Mouse (Mus musculus) CH12.LX (cell line): ENCODE measurements around the gene Rassf2. TPM values are rescaled to one million over a fixed set of nuclear protein-coding genes. Genes with fewer than 3 reads are reported as not detected.

ENCODE experiments used
- DNase-seq: peaks from one replicate; pipeline ENCODE4 v3.0.0-alpha.2; 2013; ENCODE audit errors: extremely low read depth
- H3K27ac ChIP-seq: 2 replicates; pipeline ENCODE4 v1.5.1; 2012; ENCODE audit warnings: low read depth, mild to moderate bottlenecking, control low read depth, moderate library complexity; ENCODE audit not compliant: insufficient read depth
- H3K27me3 ChIP-seq: replicated peaks from 2 replicates; pipeline ENCODE3; 2012; ENCODE audit warnings: inconsistent platforms
- H3K36me3 ChIP-seq, 2 experiments: replicated peaks in 1 of 2; 2 replicates each; pipeline versions ENCODE3 to v1.6.1; 2012; ENCODE audit warnings: inconsistent platforms in 1 of 2, low read length in 1 of 2, mild to moderate bottlenecking in 1 of 2, mixed read lengths in 1 of 2, moderate library complexity in 1 of 2; ENCODE audit not compliant: control insufficient read depth in 1 of 2, insufficient read depth in 1 of 2
- H3K4me1 ChIP-seq, 2 experiments: 2 replicates each; pipeline ENCODE4 v1.6.1; 2012; ENCODE audit warnings: inconsistent platforms in 1 of 2, moderate library complexity in 1 of 2; ENCODE audit not compliant: insufficient read depth in 2 of 2, control insufficient read depth in 1 of 2
- H3K4me2 ChIP-seq: 2 replicates; pipeline ENCODE4 v1.6.1; 2012; ENCODE audit warnings: low read depth, mild to moderate bottlenecking, control low read depth; ENCODE audit not compliant: poor library complexity, insufficient read depth, severe bottlenecking
- H3K4me3 ChIP-seq, 3 experiments: fragments of 150-350 bp in 1 of 3; sonication (generic) in 1 of 3; replicated peaks in 1 of 3; 2 replicates each; pipeline versions ENCODE3 to v1.5.1; 2011 to 2012; ENCODE audit warnings: low read depth in 2 of 3, low read length in 2 of 3, mild to moderate bottlenecking in 2 of 3, moderate library complexity in 2 of 3, control low read depth in 1 of 3, improper control_type of control experiment in 1 of 3, inconsistent platforms in 1 of 3, mixed read lengths in 1 of 3; ENCODE audit not compliant: poor library complexity in 1 of 3
- H3K79me2 ChIP-seq: replicated peaks from 2 replicates; pipeline ENCODE4 v1.6.1; 2012; ENCODE audit warnings: mild to moderate bottlenecking, moderate library complexity; ENCODE audit not compliant: control insufficient read depth, poor library complexity, insufficient read depth, severe bottlenecking; ENCODE audit errors: extremely low read depth
- H3K9ac ChIP-seq: 2 replicates; pipeline ENCODE4 v1.6.1; 2012; ENCODE audit warnings: low read depth, mild to moderate bottlenecking, control low read depth, moderate library complexity; ENCODE audit not compliant: insufficient read depth
- H3K9me3 ChIP-seq: replicated peaks from 2 replicates; pipeline ENCODE3; 2012; ENCODE audit warnings: low read length, inconsistent platforms, mixed read lengths
- BHLHE40 ChIP-seq: IDR thresholded peaks from 2 replicates; pipeline ENCODE4 v1.6.1; 2011; ENCODE audit warnings: mild to moderate bottlenecking, low read depth, low read length, improper control_type of control experiment
- CHD1 ChIP-seq: IDR thresholded peaks from 2 replicates; pipeline ENCODE4 v1.6.1; 2012; ENCODE audit warnings: low read depth, low read length, improper control_type of control experiment, inconsistent platforms
- CHD2 ChIP-seq: IDR thresholded peaks from 2 replicates; pipeline ENCODE4 v1.6.1; 2011; ENCODE audit warnings: low read length, improper control_type of control experiment
- CTCF ChIP-seq, 2 experiments: IDR thresholded peaks in 1 of 2; conservative IDR thresholded peaks in 1 of 2; 2 replicates each; pipeline ENCODE4 v1.5.1; 2011 to 2012; ENCODE audit warnings: low read depth in 2 of 2, low read length in 2 of 2, improper control_type of control experiment in 1 of 2, inconsistent platforms in 1 of 2, mild to moderate bottlenecking in 1 of 2, moderate library complexity in 1 of 2
- ELF1 ChIP-seq: IDR thresholded peaks from 2 replicates; pipeline ENCODE4 v1.6.1; 2014; ENCODE audit warnings: low read depth, mild to moderate bottlenecking, inconsistent platforms, low read length, improper control_type of control experiment
- IRF4 ChIP-seq: IDR thresholded peaks from 2 replicates; pipeline ENCODE4 v1.6.1; 2014; ENCODE audit warnings: low read depth, mild to moderate bottlenecking, inconsistent platforms, low read length, improper control_type of control experiment
- JUND ChIP-seq: conservative IDR thresholded peaks from 2 replicates; pipeline ENCODE4 v1.6.1; 2011; ENCODE audit warnings: low read depth, low read length, improper control_type of control experiment
- KAT2A ChIP-seq: IDR thresholded peaks from 2 replicates; pipeline ENCODE4 v1.6.1; 2012; ENCODE audit warnings: low read length, improper control_type of control experiment, inconsistent platforms; ENCODE audit not compliant: insufficient replicate concordance
- MAFK ChIP-seq: IDR thresholded peaks from 2 replicates; pipeline ENCODE4 v1.6.1; 2011; ENCODE audit warnings: low read length, improper control_type of control experiment; ENCODE audit not compliant: insufficient replicate concordance
- MAX ChIP-seq: IDR thresholded peaks from 2 replicates; pipeline ENCODE4 v1.6.1; 2011; ENCODE audit warnings: low read length, improper control_type of control experiment
- PAX5 ChIP-seq: IDR thresholded peaks from 2 replicates; pipeline ENCODE4 v1.6.1; 2012; ENCODE audit warnings: low read length, inconsistent platforms, mixed read lengths
- POLR2A ChIP-seq: IDR thresholded peaks from 2 replicates; pipeline ENCODE4 v1.6.1; 2011; ENCODE audit warnings: low read depth, mild to moderate bottlenecking, improper control_type of control experiment, low read length
- POLR2AphosphoS2 ChIP-seq: IDR thresholded peaks from 2 replicates; pipeline ENCODE4 v1.6.1; 2011; ENCODE audit warnings: low read depth, low read length, improper control_type of control experiment
- RAD21 ChIP-seq: IDR thresholded peaks from 2 replicates; pipeline ENCODE4 v1.6.1; 2011; ENCODE audit warnings: low read depth, mild to moderate bottlenecking, low read length, improper control_type of control experiment, moderate library complexity
- RCOR1 ChIP-seq: conservative IDR thresholded peaks from 2 replicates; pipeline ENCODE4 v1.6.1; 2012; ENCODE audit warnings: low read depth, mild to moderate bottlenecking, inconsistent platforms, low read length, improper control_type of control experiment
- TCF12 ChIP-seq: IDR thresholded peaks from 2 replicates; pipeline ENCODE4 v1.6.1; 2014; ENCODE audit warnings: low read depth, mild to moderate bottlenecking, inconsistent platforms, low read length, improper control_type of control experiment
- UBTF ChIP-seq: IDR thresholded peaks from 2 replicates; pipeline ENCODE4 v1.6.1; 2012; ENCODE audit warnings: low read depth, mild to moderate bottlenecking, inconsistent platforms, low read length, improper control_type of control experiment, moderate library complexity
- USF2 ChIP-seq: conservative IDR thresholded peaks from 2 replicates; pipeline ENCODE4 v1.6.1; 2011; ENCODE audit warnings: low read depth, low read length, improper control_type of control experiment
- ZC3H11A ChIP-seq: IDR thresholded peaks from 2 replicates; pipeline ENCODE4 v1.6.1; 2012; ENCODE audit warnings: low read depth, mild to moderate bottlenecking, inconsistent platforms, low read length, improper control_type of control experiment
- ZNF384 ChIP-seq: IDR thresholded peaks from 2 replicates; pipeline ENCODE4 v1.6.1; 2012; ENCODE audit warnings: low read depth, low read length, improper control_type of control experiment, inconsistent platforms
- dilution Hi-C: fragments of 300-500 bp; cut with MboI; formaldehyde crosslinking; loops from 2 replicates; pipeline ENCODE4 v1.14.3; 2020; ENCODE audit warnings: low sequenced_read_pairs; ENCODE audit not compliant: extremely low pct_unique_long_range_greater_than_20kb, extremely low pct_ligation_motif_present
- in situ Hi-C: fragments of 300-500 bp; cut with MboI; formaldehyde crosslinking; loops from 3 replicates; pipeline ENCODE4 v1.14.3; 2019; ENCODE audit warnings: low sequenced_read_pairs, low pct_ligation_motif_present, low pct_unique_long_range_greater_than_20kb, mixed read lengths
- polyA plus RNA-seq: library from polyadenylated mRNA; unstranded; fragments of >175 nt; gene quantifications from 2 replicates; pipeline ENCODE4 v1.2.1, GENCODE M21; 2012; ENCODE audit warnings: low read depth; ENCODE audit not compliant: insufficient read length
- total RNA-seq, 2 experiments: library from RNA; depleted of rRNA; stranded (reverse); fragments of 300-350 nt in 1 of 2; fragments of >200 nt in 1 of 2; gene quantifications; 2 replicates each; pipeline ENCODE4 v1.2.3; 2012 to 2014

Rassf2 gene
- total and polyA plus RNA-seq, 3 experiments, result 33.8 to 61.5 (median 45.3) TPM

GRCm38 (mm10) chr2:132043101-132043621, 13.1 kb upstream of the Rassf2 start:
- H3K27ac ChIP-seq, result no peak overlapping the region
- no peak overlapping the region for H3K4me2 ChIP-seq
- DNase-seq, result no peak
- dilution Hi-C loops, result no loop called here
- no peaks in the 10 kb centered on the region for H3K27me3 ChIP-seq
- in situ Hi-C loops, result no loop called here
- no peaks in the 10 kb centered on the region for H3K79me2 ChIP-seq
- H3K9me3 ChIP-seq, result no peaks in the 10 kb centered on the region
- no peak overlapping the region for H3K9ac ChIP-seq
- H3K4me1 ChIP-seq, result peaks cover 8 to 41% of the 10 kb centered on the region in 2 experiments
- H3K4me3 ChIP-seq, result no peak overlapping the region
- no peaks in the 10 kb centered on the region for H3K36me3 ChIP-seq
- TF ChIP-seq CHD2 (no peak), BHLHE40 (no peak), KAT2A (no peak), RCOR1 (no peak), CTCF (conservative IDR thresholded peaks at IDR 0.05 in 1 of 2, IDR thresholded peaks at IDR 0.05 in 1 of 2; ENCODE audit: low read depth in 2 of 2, low read length in 2 of 2) (no peak), CHD1 (no peak), USF2 (no peak), RAD21 (no peak), POLR2A (no peak), MAFK (no peak), ELF1 (no peak), UBTF (no peak), PAX5 (no peak), ZC3H11A (no peak), ZNF384 (no peak)

GRCm38 (mm10) chr2:132039894-132040293, 9.8 kb upstream of the Rassf2 start:
- no peak overlapping the region for H3K9ac ChIP-seq
- in situ Hi-C loops, result no loop called here
- TF ChIP-seq POLR2AphosphoS2 (no peak), JUND (no peak), IRF4 (0 out of 2 replicates have a peak, but pooled peaks have one; percentile 19), MAX (0 out of 2 replicates have a peak, but pooled peaks have one; percentile 14), TCF12 (0 out of 2 replicates have a peak, but pooled peaks have one; percentile 10)
- TF ChIP-seq, all 38 proteins: peak for 3
- Histone ChIP-seq H3K4me1 (peaks cover 7 to 49% of the 10 kb centered on the region in 2 experiments), H3K79me2 (no peaks in the 10 kb centered on the region), H3K27me3 (no peaks in the 10 kb centered on the region), H3K9me3 (no peaks in the 10 kb centered on the region), H3K4me2 (no peak overlapping the region), H3K27ac (no peak overlapping the region), H3K4me3 (no peak overlapping the region), H3K36me3 (no peaks in the 10 kb centered on the region)
- DNase-seq, result no peak
- dilution Hi-C loops, result no loop called here
